Mouse (Mus musculus) embryonic facial prominence, embryonic 10.5 days (tissue): ENCODE results near the gene Pikfyve. TPM values are rescaled to one million over a fixed set of nuclear protein-coding genes. Genes with fewer than 3 reads are reported as not detected.
"Not testable (repeated sequence)": the region's sequence is repeated elsewhere in the genome, so short reads cannot be mapped to it uniquely, and the experiment has no call there.

Source experiments
- DNase-seq: peaks from one replicate; pipeline ENCODE4 v3.0.0-alpha.2; 2017; ENCODE audit warnings: low spot score
- H3K27ac ChIP-seq: fragments of 300-500 bp; sonication (generic); replicated peaks from 2 replicates; pipeline ENCODE4 v1.5.1; 2016; ENCODE audit warnings: mild to moderate bottlenecking
- H3K27me3 ChIP-seq: fragments of 300-500 bp; sonication (generic); replicated peaks from 2 replicates; pipeline ENCODE4 v1.6.1; 2016; ENCODE audit warnings: low read depth, mild to moderate bottlenecking; ENCODE audit not compliant: poor library complexity, severe bottlenecking
- H3K36me3 ChIP-seq: fragments of 300-500 bp; sonication (generic); replicated peaks from 2 replicates; pipeline ENCODE4 v1.6.1; 2016; ENCODE audit warnings: mild to moderate bottlenecking, moderate library complexity
- H3K4me1 ChIP-seq: fragments of 300-500 bp; sonication (generic); 2 replicates; pipeline ENCODE4 v1.6.1; 2016
- H3K4me3 ChIP-seq: fragments of 300-500 bp; sonication (generic); 2 replicates; pipeline ENCODE4 v1.5.1; 2016; ENCODE audit warnings: mild to moderate bottlenecking, moderate library complexity
- H3K9me3 ChIP-seq: fragments of 300-500 bp; sonication (generic); 2 replicates; pipeline ENCODE4 v1.6.1; 2016; ENCODE audit warnings: mild to moderate bottlenecking
- WGBS: fragments of 180-500 bp; shearing (Covaris S2); methylation state at CpG from one replicate; pipeline ENCODE4 v1.1.7; 2016; 5-methylcytosine and 5-hydroxymethylcytosine counted together
- polyA plus RNA-seq: library from polyadenylated mRNA; unstranded; fragments of >200 nt; fragmentation: Nextera tagmentation; extraction: Ambion mirVana; gene quantifications from 2 replicates; pipeline ENCODE4 v1.2.1, GENCODE M21; 2016

Pikfyve gene
- polyA plus RNA-seq, 1 experiment from 2014 or later: 13.7 TPM

DNA sequence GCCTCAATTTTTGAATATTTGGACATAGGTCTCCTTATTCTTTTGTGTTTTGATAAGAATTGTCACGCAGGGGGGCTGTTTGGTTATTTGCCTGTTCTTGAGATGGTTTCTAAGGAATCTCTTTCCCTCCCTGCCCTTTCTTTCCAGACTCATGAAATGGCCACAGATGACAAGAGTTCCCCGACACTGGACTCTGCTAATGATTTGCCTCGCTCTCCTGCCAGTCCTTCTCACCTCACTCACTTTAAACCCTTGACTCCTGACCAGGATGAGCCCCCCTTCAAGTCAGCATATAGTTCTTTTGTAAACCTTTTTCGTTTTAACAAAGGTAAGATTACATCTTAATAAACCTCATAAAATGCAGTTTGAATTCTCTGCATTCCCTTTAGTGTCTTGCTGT lies 3.7 kb downstream of the Pikfyve start:
- no peak for DNase-seq
- H3K27me3 ChIP-seq: no peaks in the 10 kb centered on the region
- H3K4me3 ChIP-seq: no peak overlapping the region
- 88% methylated on average over 4 of the region's 4 CpGs for WGBS
- no peaks in the 10 kb centered on the region for H3K9me3 ChIP-seq
- H3K36me3 ChIP-seq: peaks cover 35% of the 10 kb centered on the region
- H3K27ac ChIP-seq: no peak overlapping the region
- H3K4me1 ChIP-seq: peaks cover 20% of the 10 kb centered on the region

- WGBS: 90% methylated on average over 2 of the region's 2 CpGs
- H3K27ac ChIP-seq: no peak overlapping the region
- 0 out of 2 replicates have a peak, but pooled peaks cover 4% of the 10 kb centered on the region for H3K4me1 ChIP-seq
- no peaks in the 10 kb centered on the region for H3K9me3 ChIP-seq
- H3K27me3 ChIP-seq: no peaks in the 10 kb centered on the region
- no peak overlapping the region for H3K4me3 ChIP-seq
- peaks cover 65% of the 10 kb centered on the region for H3K36me3 ChIP-seq
- no peak for DNase-seq
Measured at GRCm38 (mm10) chr1:65193226-65193625, 6.7 kb downstream of the Pikfyve start.

DNA sequence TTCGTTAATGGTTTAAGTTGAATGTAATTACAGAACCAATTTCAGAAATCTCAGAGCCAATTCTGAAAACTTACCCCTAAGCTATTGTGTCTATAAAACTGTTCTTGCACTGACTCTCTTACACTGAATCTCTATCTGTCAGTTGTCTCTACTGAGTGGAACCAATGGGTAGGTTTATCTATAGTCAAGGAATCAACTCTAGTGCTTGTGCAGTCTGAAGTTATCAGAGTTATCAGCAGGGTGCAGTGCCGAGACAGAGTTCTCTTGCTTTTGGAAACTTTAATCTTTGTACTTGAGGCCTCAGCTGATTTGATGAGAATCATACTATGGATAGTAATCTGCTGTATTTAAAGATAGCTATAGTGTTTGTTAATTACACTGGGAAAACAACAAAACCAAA lies 11.9 kb downstream of the Pikfyve start:
- peaks cover 69% of the 10 kb centered on the region for H3K36me3 ChIP-seq
- H3K4me3 ChIP-seq: no peak overlapping the region
- WGBS: 90% methylated on average over 2 of the region's 2 CpGs
- H3K27ac ChIP-seq: no peak overlapping the region
- no peak for DNase-seq
- no peaks in the 10 kb centered on the region for H3K9me3 ChIP-seq
- H3K4me1 ChIP-seq: no peaks in the 10 kb centered on the region
- no peaks in the 10 kb centered on the region for H3K27me3 ChIP-seq

DNA sequence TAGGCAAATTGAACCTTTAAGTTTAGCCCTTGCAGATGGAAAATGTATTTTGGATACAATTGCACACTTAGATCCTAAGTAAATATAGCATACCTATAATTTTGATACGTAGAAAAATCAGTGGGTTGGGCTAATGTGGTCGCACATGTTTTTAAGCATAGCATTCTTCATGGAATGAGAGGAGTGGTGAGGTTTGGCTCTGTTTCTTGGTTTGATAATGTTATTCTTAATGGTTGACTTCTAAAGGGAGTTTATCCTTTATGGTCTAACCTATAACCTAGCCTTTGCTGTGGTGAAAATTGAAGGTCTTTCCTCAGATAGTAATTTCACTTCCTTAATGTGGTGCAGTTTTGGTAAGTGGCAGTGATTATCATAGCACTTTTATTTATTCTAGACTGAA lies 12.4 kb downstream of the Pikfyve start:
- Histone ChIP-seq H3K27me3 (no peaks in the 10 kb centered on the region), H3K9me3 (no peaks in the 10 kb centered on the region), H3K4me1 (no peaks in the 10 kb centered on the region), H3K36me3 (peaks cover 69% of the 10 kb centered on the region), H3K4me3 (no peak overlapping the region), H3K27ac (no peak overlapping the region)
- no peak for DNase-seq
- 94% methylated on average over 2 of the region's 2 CpGs for WGBS

DNA sequence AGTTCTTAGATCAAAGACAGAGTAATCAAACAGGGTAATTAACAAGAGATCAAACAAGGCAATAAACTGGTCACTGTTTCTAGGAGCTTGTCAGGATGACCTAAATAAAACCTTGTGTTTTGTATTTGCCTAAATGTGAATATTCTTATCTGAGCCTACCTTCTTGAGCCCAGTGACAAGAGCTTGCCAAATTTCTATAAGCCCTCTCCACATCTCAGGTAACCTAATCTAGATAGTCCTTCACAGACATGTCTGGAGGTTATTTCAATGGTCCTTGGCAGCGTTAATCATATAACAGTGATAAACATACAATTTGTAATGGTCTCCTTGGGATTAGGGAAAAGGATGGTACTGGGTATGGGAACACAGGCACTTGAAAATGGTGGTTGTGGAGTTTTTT lies 17.8 kb downstream of the Pikfyve start:
- H3K36me3 ChIP-seq: peaks cover 76% of the 10 kb centered on the region
- no peak overlapping the region for H3K27ac ChIP-seq
- H3K9me3 ChIP-seq: no peaks in the 10 kb centered on the region
- no peaks in the 10 kb centered on the region for H3K4me1 ChIP-seq
- no peaks in the 10 kb centered on the region for H3K27me3 ChIP-seq
- no peak for DNase-seq
- 89% methylated on average over 1 of the region's 1 CpGs for WGBS
- H3K4me3 ChIP-seq: no peak overlapping the region

GRCm38 (mm10) chr1:65213214-65213613 lies 26.7 kb downstream of the Pikfyve start:
- no peaks in the 10 kb centered on the region for H3K4me1 ChIP-seq
- H3K36me3 ChIP-seq: peaks cover 60% of the 10 kb centered on the region
- no peaks in the 10 kb centered on the region for H3K27me3 ChIP-seq
- no peak overlapping the region for H3K4me3 ChIP-seq
- 65% methylated on average over 2 of the region's 2 CpGs for WGBS
- no peak overlapping the region for H3K27ac ChIP-seq
- peaks cover 8% of the 10 kb centered on the region; the same call in 1 of the 2 replicates for H3K9me3 ChIP-seq
- no peak for DNase-seq

DNA sequence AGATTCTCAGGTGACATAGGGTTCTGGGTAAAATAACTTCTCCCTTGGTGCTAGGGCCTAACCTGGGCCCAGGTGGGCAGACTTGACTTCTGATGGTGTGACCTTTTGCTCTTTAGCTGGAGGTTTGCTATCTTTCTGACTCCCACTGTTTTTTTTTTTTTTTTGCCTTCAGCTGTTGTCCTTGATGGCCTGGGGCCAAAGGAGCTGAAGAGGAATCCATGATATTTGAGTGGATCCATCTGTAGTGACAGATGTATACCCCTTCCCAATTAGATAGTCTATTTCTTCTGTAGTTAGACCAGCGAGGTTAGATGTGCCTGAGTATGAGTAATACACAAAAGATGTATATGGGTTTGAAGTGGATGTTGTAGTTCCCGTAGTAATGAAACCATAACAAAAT lies 31.1 kb downstream of the Pikfyve start:
- H3K9me3 ChIP-seq: no peaks in the 10 kb centered on the region
- H3K27ac ChIP-seq: no peak overlapping the region
- no peaks in the 10 kb centered on the region for H3K27me3 ChIP-seq
- no peak for DNase-seq
- H3K4me3 ChIP-seq: no peak overlapping the region
- H3K4me1 ChIP-seq: no peaks in the 10 kb centered on the region
- H3K36me3 ChIP-seq: peaks cover 52% of the 10 kb centered on the region
- WGBS: 93% methylated on average over 2 of the region's 2 CpGs

- 87% methylated on average over 1 of the region's 1 CpGs for WGBS
- no peak for DNase-seq
- Histone ChIP-seq H3K27ac (no peak overlapping the region), H3K36me3 (peaks cover 56% of the 10 kb centered on the region), H3K27me3 (no peaks in the 10 kb centered on the region), H3K4me3 (no peak overlapping the region), H3K4me1 (no peaks in the 10 kb centered on the region), H3K9me3 (no peaks in the 10 kb centered on the region)
Measured at GRCm38 (mm10) chr1:65217972-65218371, 31.5 kb downstream of the Pikfyve start.

DNA sequence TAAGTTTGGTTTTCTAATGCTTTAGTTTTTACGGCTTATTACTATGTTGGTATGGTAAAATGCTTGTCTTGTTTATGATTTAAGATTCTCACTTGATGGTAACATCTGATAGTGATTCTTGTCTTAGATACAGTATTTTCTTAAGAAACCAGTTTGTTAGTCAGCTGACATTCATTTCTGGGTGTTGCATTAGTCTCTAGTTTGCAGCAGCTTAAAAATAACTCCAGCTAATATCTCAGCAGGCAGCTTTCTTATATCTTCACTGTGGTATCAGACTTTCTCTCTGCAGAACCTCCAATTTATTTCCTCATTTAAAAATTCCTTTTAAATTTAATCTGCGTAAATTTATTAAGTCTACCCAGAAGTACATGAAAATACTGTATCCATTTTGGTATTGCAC lies 37.2 kb downstream of the Pikfyve start:
- H3K9me3 ChIP-seq: no peaks in the 10 kb centered on the region
- 94% methylated on average over 2 of the region's 2 CpGs for WGBS
- H3K36me3 ChIP-seq: peaks cover 70% of the 10 kb centered on the region
- H3K27ac ChIP-seq: no peak overlapping the region
- DNase-seq: no peak
- H3K4me3 ChIP-seq: no peak overlapping the region
- H3K4me1 ChIP-seq: no peaks in the 10 kb centered on the region
- H3K27me3 ChIP-seq: no peaks in the 10 kb centered on the region

- no peak overlapping the region for H3K4me3 ChIP-seq
- no peak overlapping the region for H3K27ac ChIP-seq
- no peak for DNase-seq
- H3K4me1 ChIP-seq: peaks cover 7% of the 10 kb centered on the region
- peaks cover 46% of the 10 kb centered on the region for H3K36me3 ChIP-seq
- H3K27me3 ChIP-seq: no peaks in the 10 kb centered on the region
- H3K9me3 ChIP-seq: no peaks in the 10 kb centered on the region
- 93% methylated on average over 2 of the region's 2 CpGs for WGBS
Measured at GRCm38 (mm10) chr1:65227681-65228080, 41.2 kb downstream of the Pikfyve start.

GRCm38 (mm10) chr1:65229768-65230167 lies 43.3 kb downstream of the Pikfyve start:
- peaks cover 38% of the 10 kb centered on the region for H3K36me3 ChIP-seq
- H3K4me3 ChIP-seq, H3K27me3 ChIP-seq, DNase-seq, H3K4me1 ChIP-seq, H3K27ac ChIP-seq, H3K9me3 ChIP-seq: not testable (repeated sequence)
- WGBS: 89% methylated on average over 3 of the region's 3 CpGs

DNA sequence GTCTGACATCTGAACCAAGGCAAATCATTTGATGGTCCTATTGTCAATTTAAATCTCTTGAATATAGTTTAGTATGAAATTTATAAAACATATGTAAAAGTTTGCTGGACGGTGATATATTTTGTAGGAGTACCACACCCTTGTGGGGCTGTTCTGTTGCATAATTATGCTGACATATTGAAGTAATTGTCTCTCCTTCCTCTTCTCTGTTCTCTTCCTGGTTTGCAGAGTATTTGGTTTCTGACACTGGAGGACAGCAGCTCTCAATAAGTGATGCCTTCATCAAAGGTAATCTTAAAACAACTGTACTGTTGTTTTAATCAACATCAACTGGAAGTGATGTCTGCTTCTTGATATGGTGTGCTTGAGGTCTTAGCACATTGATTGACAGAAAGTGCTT lies 44.1 kb downstream of the Pikfyve start:
- 63% methylated on average over 1 of the region's 1 CpGs for WGBS
- no peak overlapping the region for H3K4me3 ChIP-seq
- DNase-seq: no peak

DNA sequence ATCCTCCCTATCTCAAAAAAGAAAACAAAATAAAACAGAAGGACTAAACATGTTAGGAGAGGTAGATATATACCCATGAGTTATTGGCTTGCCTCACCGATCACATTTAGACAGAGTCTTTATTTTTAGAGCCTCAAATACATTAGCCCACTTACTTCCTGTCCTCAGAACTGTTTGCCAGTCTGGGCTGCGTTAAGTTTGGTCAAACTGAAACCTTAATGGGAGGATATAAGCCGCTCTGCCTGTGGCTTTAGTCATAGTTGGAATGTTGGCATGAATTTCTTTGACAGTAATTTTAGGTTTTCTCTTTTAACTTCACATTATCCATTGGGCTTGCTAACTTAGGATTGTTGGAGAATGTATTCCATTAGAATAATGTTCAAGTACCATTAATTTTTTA lies 51.2 kb downstream of the Pikfyve start:
- 88% methylated on average over 3 of the region's 3 CpGs for WGBS
- no peak for DNase-seq
- Histone ChIP-seq H3K4me3 (no peak overlapping the region), H3K27me3 (no peaks in the 10 kb centered on the region), H3K36me3 (peaks cover 59% of the 10 kb centered on the region), H3K27ac (no peak overlapping the region), H3K4me1 (no peaks in the 10 kb centered on the region), H3K9me3 (no peaks in the 10 kb centered on the region)

More for the DNA sequence above, 44.1 kb downstream of the Pikfyve start:
- Histone ChIP-seq H3K4me1 (peaks cover 7% of the 10 kb centered on the region), H3K9me3 (no peaks in the 10 kb centered on the region), H3K27me3 (no peaks in the 10 kb centered on the region), H3K36me3 (peaks cover 42% of the 10 kb centered on the region), H3K27ac (no peak overlapping the region)

DNA sequence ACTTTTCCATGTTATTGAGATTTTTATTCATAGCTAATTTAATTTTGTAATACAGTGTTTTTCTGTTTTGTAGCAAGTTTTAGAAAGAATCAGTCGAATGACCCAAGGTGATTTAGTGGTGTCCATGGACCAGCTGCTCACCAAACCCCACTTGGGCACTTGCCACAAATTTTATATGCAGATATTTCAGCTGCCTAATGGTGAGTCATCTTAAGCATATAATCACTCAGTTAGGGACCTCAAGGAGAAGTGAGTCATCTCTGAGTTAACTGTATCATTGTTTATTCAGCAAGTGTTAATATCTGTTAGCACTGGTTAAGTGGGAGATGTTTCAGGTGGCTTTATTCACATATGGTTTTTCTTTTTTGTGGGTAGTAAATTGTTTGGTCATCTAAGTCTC lies 59.2 kb downstream of the Pikfyve start:
- no peak overlapping the region for H3K27ac ChIP-seq
- no peaks in the 10 kb centered on the region for H3K9me3 ChIP-seq
- H3K4me3 ChIP-seq: no peak overlapping the region
- H3K36me3 ChIP-seq: peaks cover 49% of the 10 kb centered on the region
- WGBS: 89% methylated on average over 1 of the region's 1 CpGs
- no peaks in the 10 kb centered on the region for H3K4me1 ChIP-seq
- H3K27me3 ChIP-seq: no peaks in the 10 kb centered on the region
- no peak for DNase-seq
